Mouse (Mus musculus): Measurements from ENCODE around the gene Cacna1f.
A peak's percentile ranks its signal among the peaks of the same experiment; 100 is the strongest.

- no peak for TF ChIP-seq CTCF (IDR thresholded peaks at IDR 0.05; ENCODE audit: borderline replicate concordance, insufficient read depth, low read length)
- peak; percentile 59 for TF ChIP-seq POLR2A (IDR thresholded peaks at IDR 0.05; ENCODE audit: low read depth, low read length)
These were observed 51.3 kb downstream of the Cacna1f start for GRCm38 (mm10) chrX:7658031-7658784.

Measured in embryonic fibroblast, embryonic 13.5 days (primary cell).